Mouse (Mus musculus) layer of hippocampus, adult 9-10 months (tissue): ENCODE measurements around the gene Adam12.

Experiments used
- DNase-seq: peaks from one replicate; pipeline ENCODE4 v3.0.0; 2022; ENCODE audit warnings: low spot score

Gene Adam12

GRCm38 (mm10) chr7:134224741-134225612 lies 7.0 kb downstream of the Adam12 start:
- no peak for DNase-seq

GRCm38 (mm10) chr7:134224421-134224740 lies 7.6 kb downstream of the Adam12 start:
- no peak for DNase-seq

- DNase-seq = peak; percentile 67
Measured at GRCm38 (mm10) chr7:134223444-134224161, 8.3 kb downstream of the Adam12 start.

- DNase-seq = no peak
Measured at GRCm38 (mm10) chr7:134207956-134208355, 24.0 kb downstream of the Adam12 start.

- no peak for DNase-seq
Measured at GRCm38 (mm10) chr7:134193089-134193488, 38.9 kb downstream of the Adam12 start.

GRCm38 (mm10) chr7:134190101-134190500 lies 41.8 kb downstream of the Adam12 start:
- DNase-seq = no peak

GRCm38 (mm10) chr7:134188565-134188964 lies 43.4 kb downstream of the Adam12 start:
- no peak for DNase-seq

GRCm38 (mm10) chr7:134187946-134188345 lies 44.0 kb downstream of the Adam12 start:
- no peak for DNase-seq

- no peak for DNase-seq
Measured at GRCm38 (mm10) chr7:134186497-134186896, 45.4 kb downstream of the Adam12 start.

- DNase-seq = no peak
Measured at GRCm38 (mm10) chr7:134185751-134186150, 46.2 kb downstream of the Adam12 start.

GRCm38 (mm10) chr7:134181717-134182116 lies 50.2 kb downstream of the Adam12 start:
- no peak for DNase-seq

- no peak for DNase-seq
Measured at GRCm38 (mm10) chr7:134181056-134181455, 50.9 kb downstream of the Adam12 start.

GRCm38 (mm10) chr7:134177051-134177450 lies 54.9 kb downstream of the Adam12 start:
- no peak for DNase-seq

- DNase-seq = no peak
Measured at GRCm38 (mm10) chr7:134175201-134175600, 56.7 kb downstream of the Adam12 start.

- DNase-seq = no peak
Measured at GRCm38 (mm10) chr7:134173442-134174090, 58.4 kb downstream of the Adam12 start.

GRCm38 (mm10) chr7:134170180-134170910 lies 61.6 kb downstream of the Adam12 start:
- no peak for DNase-seq

- DNase-seq = no peak
Measured at GRCm38 (mm10) chr7:134169780-134170179, 62.2 kb downstream of the Adam12 start.

- DNase-seq = no peak
Measured at GRCm38 (mm10) chr7:134167586-134167985, 64.4 kb downstream of the Adam12 start.

GRCm38 (mm10) chr7:134163751-134164150 lies 68.2 kb downstream of the Adam12 start:
- no peak for DNase-seq

GRCm38 (mm10) chr7:134162886-134163285 lies 69.1 kb downstream of the Adam12 start:
- no peak for DNase-seq

- DNase-seq = no peak
Measured at GRCm38 (mm10) chr7:134159608-134160007, 72.3 kb downstream of the Adam12 start.

GRCm38 (mm10) chr7:134151330-134151729 lies 80.6 kb downstream of the Adam12 start:
- no peak for DNase-seq
